Mouse (Mus musculus) MEL (cell line): Measurements from ENCODE around the gene Slc4a4. TPM values are rescaled to one million over a fixed set of nuclear protein-coding genes. Genes with fewer than 3 reads are reported as not detected.

Experiments
- DNase-seq: peaks from one replicate; pipeline ENCODE4 v3.0.0; 2011; ENCODE audit warnings: low read depth, low spot score
- H3K27ac ChIP-seq: 2 replicates; pipeline ENCODE4 v1.5.1; 2012; ENCODE audit warnings: low read depth, mild to moderate bottlenecking, control low read depth, low read length, moderate library complexity; ENCODE audit not compliant: control insufficient read depth
- H3K27me3 ChIP-seq, 2 experiments: fragments of 150-350 bp in 1 of 2; sonication (generic) in 1 of 2; 2 replicates each; pipeline ENCODE4 v1.6.1; 2012; ENCODE audit warnings: low read length in 2 of 2, mild to moderate bottlenecking in 2 of 2, improper control_type of control experiment in 1 of 2, moderate library complexity in 1 of 2; ENCODE audit not compliant: insufficient read depth in 2 of 2, control insufficient read depth in 1 of 2
- H3K36me3 ChIP-seq, 2 experiments: 2 replicates each; pipeline ENCODE4 v1.6.1; 2012 to 2014; ENCODE audit warnings: low read length in 2 of 2, improper control_type of control experiment in 1 of 2, inconsistent platforms in 1 of 2, mild to moderate bottlenecking in 1 of 2; ENCODE audit not compliant: insufficient read depth in 2 of 2, control insufficient read depth in 1 of 2
- H3K4me1 ChIP-seq, 2 experiments: fragments of 150-350 bp in 1 of 2; sonication (generic) in 1 of 2; 2 replicates each; pipeline ENCODE4 v1.6.1; 2012; ENCODE audit warnings: low read length in 2 of 2, improper control_type of control experiment in 1 of 2, mild to moderate bottlenecking in 1 of 2; ENCODE audit not compliant: insufficient read depth in 2 of 2, control insufficient read depth in 1 of 2
- H3K4me3 ChIP-seq, 2 experiments: fragments of 150-350 bp in 1 of 2; sonication (generic) in 1 of 2; 2 replicates each; pipeline ENCODE4 v1.5.1; 2012; ENCODE audit warnings: low read depth in 2 of 2, low read length in 2 of 2, mild to moderate bottlenecking in 2 of 2, moderate library complexity in 2 of 2, control low read depth in 1 of 2, improper control_type of control experiment in 1 of 2; ENCODE audit not compliant: control insufficient read depth in 1 of 2, insufficient read depth in 1 of 2
- H3K79me2 ChIP-seq: 2 replicates; pipeline ENCODE4 v1.6.1; 2012; ENCODE audit warnings: mild to moderate bottlenecking, low read length, moderate library complexity; ENCODE audit not compliant: control insufficient read depth, poor library complexity, insufficient read depth
- H3K9ac ChIP-seq: 2 replicates; pipeline ENCODE4 v1.6.1; 2012; ENCODE audit warnings: low read depth, mild to moderate bottlenecking, control low read depth, low read length, moderate library complexity; ENCODE audit not compliant: control insufficient read depth, poor library complexity, severe bottlenecking
- H3K9me3 ChIP-seq: fragments of 150-350 bp; sonication (generic); replicated peaks from 2 replicates; pipeline ENCODE4 v1.6.1; 2012; ENCODE audit warnings: mild to moderate bottlenecking, low read length, improper control_type of control experiment, moderate library complexity; ENCODE audit not compliant: insufficient read depth
- CHD2 ChIP-seq: IDR thresholded peaks from 2 replicates; pipeline ENCODE4 v1.6.1; 2011; ENCODE audit warnings: low read length, improper control_type of control experiment
- CTCF ChIP-seq, 3 experiments: IDR thresholded peaks in 2 of 3; conservative IDR thresholded peaks in 1 of 3; 2 replicates each; pipeline ENCODE4 v1.5.1; 2011 to 2012; ENCODE audit warnings: low read length in 3 of 3, low read depth in 2 of 3, mild to moderate bottlenecking in 2 of 3, improper control_type of control experiment in 1 of 3, inconsistent platforms in 1 of 3, mixed read lengths in 1 of 3, moderate library complexity in 1 of 3; ENCODE audit not compliant: control insufficient read depth in 1 of 3, insufficient read depth in 1 of 3, poor library complexity in 1 of 3, severe bottlenecking in 1 of 3
- ELF1 ChIP-seq: IDR thresholded peaks from 2 replicates; pipeline ENCODE4 v1.6.1; 2014; ENCODE audit warnings: low read depth, mild to moderate bottlenecking, inconsistent platforms, low read length, improper control_type of control experiment, moderate library complexity
- ETS1 ChIP-seq: IDR thresholded peaks from 2 replicates; pipeline ENCODE4 v1.6.1; 2012; ENCODE audit warnings: low read depth, mild to moderate bottlenecking, inconsistent platforms, low read length, improper control_type of control experiment, moderate library complexity
- GATA1 ChIP-seq: IDR thresholded peaks from 2 replicates; pipeline ENCODE4 v1.6.1; 2011; ENCODE audit warnings: low read depth, low read length, improper control_type of control experiment
- JUND ChIP-seq: IDR thresholded peaks from 2 replicates; pipeline ENCODE4 v1.6.1; 2011; ENCODE audit warnings: low read depth, mild to moderate bottlenecking, improper control_type of control experiment, low read length
- KAT2A ChIP-seq: conservative IDR thresholded peaks from 2 replicates; pipeline ENCODE4 v1.6.1; 2012; ENCODE audit warnings: low read depth, low read length, improper control_type of control experiment, inconsistent platforms
- MAFK ChIP-seq: IDR thresholded peaks from 2 replicates; pipeline ENCODE4 v1.6.1; 2011; ENCODE audit warnings: low read depth, mild to moderate bottlenecking, low read length, improper control_type of control experiment, borderline replicate concordance
- MAX ChIP-seq: IDR thresholded peaks from 2 replicates; pipeline ENCODE4 v1.6.1; 2011; ENCODE audit warnings: low read length, improper control_type of control experiment
- MAZ ChIP-seq: IDR thresholded peaks from 2 replicates; pipeline ENCODE4 v1.6.1; 2012; ENCODE audit warnings: low read depth, mild to moderate bottlenecking, inconsistent platforms, low read length, improper control_type of control experiment
- MEF2A ChIP-seq: IDR thresholded peaks from 2 replicates; pipeline ENCODE4 v1.6.1; 2014; ENCODE audit warnings: low read depth, mild to moderate bottlenecking, inconsistent platforms, low read length, improper control_type of control experiment; ENCODE audit not compliant: poor library complexity, insufficient replicate concordance, severe bottlenecking; ENCODE audit errors: extremely low read depth
- MXI1 ChIP-seq: IDR thresholded peaks from 2 replicates; pipeline ENCODE4 v1.6.1; 2011; ENCODE audit warnings: mild to moderate bottlenecking, low read depth, low read length, improper control_type of control experiment
- MYB ChIP-seq: IDR thresholded peaks from 2 replicates; pipeline ENCODE4 v1.6.1; 2011; ENCODE audit warnings: mild to moderate bottlenecking, low read depth, low read length, improper control_type of control experiment
- MYC ChIP-seq: IDR thresholded peaks from 2 replicates; pipeline ENCODE4 v1.6.1; 2011; ENCODE audit warnings: low read depth, mild to moderate bottlenecking, low read length, improper control_type of control experiment, moderate library complexity
- NELFE ChIP-seq: IDR thresholded peaks from 2 replicates; pipeline ENCODE4 v1.6.1; 2011; ENCODE audit warnings: low read depth, low read length, improper control_type of control experiment
- POLR2A ChIP-seq, 2 experiments: IDR thresholded peaks; 2 replicates each; pipeline ENCODE4 v1.6.1; 2011 to 2012; ENCODE audit warnings: low read length in 2 of 2, mild to moderate bottlenecking in 2 of 2, control low read depth in 1 of 2, improper control_type of control experiment in 1 of 2, low read depth in 1 of 2, moderate library complexity in 1 of 2; ENCODE audit not compliant: control insufficient read depth in 1 of 2, insufficient read depth in 1 of 2, poor library complexity in 1 of 2
- POLR2AphosphoS5 ChIP-seq: IDR thresholded peaks from 2 replicates; pipeline ENCODE4 v1.6.1; 2012; ENCODE audit warnings: low read depth, borderline replicate concordance, mild to moderate bottlenecking, inconsistent platforms, low read length, moderate library complexity, mixed read lengths
- RAD21 ChIP-seq: IDR thresholded peaks from 2 replicates; pipeline ENCODE4 v1.6.1; 2011; ENCODE audit warnings: mild to moderate bottlenecking, low read depth, low read length, improper control_type of control experiment
- SIN3A ChIP-seq: IDR thresholded peaks from 2 replicates; pipeline ENCODE4 v1.6.1; 2012; ENCODE audit warnings: low read length, improper control_type of control experiment, inconsistent platforms
- TBP ChIP-seq: IDR thresholded peaks from 2 replicates; pipeline ENCODE4 v1.8.0; 2011; ENCODE audit warnings: low read depth, low read length, improper control_type of control experiment
- TCF12 ChIP-seq: IDR thresholded peaks from 2 replicates; pipeline ENCODE4 v1.6.1; 2014; ENCODE audit warnings: low read depth, mild to moderate bottlenecking, inconsistent platforms, low read length, improper control_type of control experiment, moderate library complexity
- ZKSCAN1 ChIP-seq: IDR thresholded peaks from 2 replicates; pipeline ENCODE4 v1.6.1; 2012; ENCODE audit warnings: low read depth, mild to moderate bottlenecking, inconsistent platforms, low read length, improper control_type of control experiment, moderate library complexity
- ZMIZ1 ChIP-seq: IDR thresholded peaks from 2 replicates; pipeline ENCODE4 v1.6.1; 2012; ENCODE audit warnings: low read depth, mild to moderate bottlenecking, inconsistent platforms, low read length, improper control_type of control experiment, moderate library complexity
- ZNF384 ChIP-seq: IDR thresholded peaks from 2 replicates; pipeline ENCODE4 v1.6.1; 2012; ENCODE audit warnings: low read depth, mild to moderate bottlenecking, inconsistent platforms, low read length, improper control_type of control experiment
- polyA plus RNA-seq, 2 experiments: library from polyadenylated mRNA; stranded (reverse) in 1 of 2; unstranded in 1 of 2; fragments of >175 nt in 1 of 2; fragments of >200 nt in 1 of 2; gene quantifications; 2 replicates each; pipeline versions ENCODE4 v1.2.1 to v1.2.4; 2012; ENCODE audit warnings: low replicate concordance in 2 of 2, low read depth in 1 of 2; ENCODE audit not compliant: insufficient read length in 2 of 2, insufficient read depth in 1 of 2, missing spikeins in 1 of 2
- total RNA-seq: library from RNA; depleted of rRNA; stranded (reverse); fragments of 300-350 nt; gene quantifications from 2 replicates; pipeline ENCODE4 v1.2.3, GENCODE M21; 2012

The Slc4a4 gene
- total and polyA plus RNA-seq, 3 experiments = not detected

GRCm38 (mm10) chr5:88938208-88938607 is 51.6 kb downstream of the Slc4a4 start:
- Histone ChIP-seq H3K9ac (no peak overlapping the region), H3K79me2 (no peaks in the 10 kb centered on the region), H3K9me3 (no peaks in the 10 kb centered on the region), H3K4me3 (no peak overlapping the region), H3K27me3 (no peaks in the 10 kb centered on the region), H3K27ac (no peak overlapping the region), H3K36me3 (no peaks in the 10 kb centered on the region), H3K4me1 (no peaks in the 10 kb centered on the region)
- no peak for DNase-seq
- TF ChIP-seq KAT2A (no peak), ZKSCAN1 (no peak), MEF2A (no peak), SIN3A (no peak), ZNF384 (no peak), RAD21 (no peak), ZMIZ1 (no peak), CHD2 (no peak), ETS1 (no peak), GATA1 (no peak), MXI1 (no peak), POLR2AphosphoS5 (no peak), POLR2A (IDR thresholded peaks at IDR 0.05; ENCODE audit: control insufficient read depth in 1 of 2, insufficient read depth in 1 of 2, low read depth in 1 of 2, low read length in 2 of 2, poor library complexity in 1 of 2) (no peak), CTCF (IDR thresholded peaks at IDR 0.05 in 2 of 3, conservative IDR thresholded peaks at IDR 0.05 in 1 of 3; ENCODE audit: control insufficient read depth in 1 of 3, insufficient read depth in 1 of 3, low read depth in 2 of 3, low read length in 3 of 3, poor library complexity in 1 of 3, severe bottlenecking in 1 of 3) (no peak), MAX (no peak)

GRCm38 (mm10) chr5:88939151-88939550 is 52.5 kb downstream of the Slc4a4 start:
- H3K9ac ChIP-seq = no peak overlapping the region
- no peaks in the 10 kb centered on the region for H3K4me1 ChIP-seq
- H3K27me3 ChIP-seq = no peaks in the 10 kb centered on the region
- DNase-seq = no peak
- H3K79me2 ChIP-seq = no peaks in the 10 kb centered on the region
- H3K9me3 ChIP-seq = no peaks in the 10 kb centered on the region
- no peak overlapping the region for H3K27ac ChIP-seq
- TF ChIP-seq CTCF (IDR thresholded peaks at IDR 0.05 in 2 of 3, conservative IDR thresholded peaks at IDR 0.05 in 1 of 3; ENCODE audit: control insufficient read depth in 1 of 3, insufficient read depth in 1 of 3, low read depth in 2 of 3, low read length in 3 of 3, poor library complexity in 1 of 3, severe bottlenecking in 1 of 3) = no peak
- TF ChIP-seq MAFK = no peak
- no peak for TF ChIP-seq POLR2AphosphoS5
- TF ChIP-seq MYB = no peak
- TF ChIP-seq ELF1 = no peak
- TF ChIP-seq JUND = no peak
- no peak for TF ChIP-seq TBP
- no peak for TF ChIP-seq TCF12
- no peak for TF ChIP-seq ZMIZ1
- TF ChIP-seq MYC = no peak
- TF ChIP-seq MAZ = no peak
- no peak for TF ChIP-seq NELFE
- no peaks in the 10 kb centered on the region for H3K36me3 ChIP-seq
- no peak overlapping the region for H3K4me3 ChIP-seq
